Mouse (Mus musculus): ENCODE measurements around the gene Atg5.

- TF ChIP-seq GATA1 (IDR thresholded peaks at IDR 0.05; ENCODE audit: low read length), result no peak
- no peak for TF ChIP-seq TAL1 (IDR thresholded peaks at IDR 0.05; ENCODE audit: low read length)
These were observed 94.7 kb downstream of the Atg5 start for GRCm38 (mm10) chr10:44362846-44363245.
